Mouse (Mus musculus) inflammation-experienced regulatory T-cells, adult 6 months (primary cell): ENCODE results near the gene Fkbp11. TPM values are rescaled to one million over a fixed set of nuclear protein-coding genes. Genes with fewer than 3 reads are reported as not detected.

Experiments
- ATAC-seq: one replicate; pipeline ENCODE4 v1.8.0; 2017
- polyA plus RNA-seq, 3 experiments: library from polyadenylated mRNA; unstranded; fragments of 100-300 nt; shearing (Covaris generic); gene quantifications; one replicate each; pipeline ENCODE4 v1.2.1; 2017

The Fkbp11 gene
- polyA plus RNA-seq, 3 experiments from 2014 or later: 0.62 to 1.7 TPM; not detected in 1

GRCm38 (mm10) chr15:98738796-98739195 is 10.8 kb upstream of the Fkbp11 start:
- no peak for ATAC-seq

GRCm38 (mm10) chr15:98737881-98738280 is 9.9 kb upstream of the Fkbp11 start:
- no peak for ATAC-seq

GRCm38 (mm10) chr15:98736521-98736920 is 8.5 kb upstream of the Fkbp11 start:
- no peak for ATAC-seq

DNA sequence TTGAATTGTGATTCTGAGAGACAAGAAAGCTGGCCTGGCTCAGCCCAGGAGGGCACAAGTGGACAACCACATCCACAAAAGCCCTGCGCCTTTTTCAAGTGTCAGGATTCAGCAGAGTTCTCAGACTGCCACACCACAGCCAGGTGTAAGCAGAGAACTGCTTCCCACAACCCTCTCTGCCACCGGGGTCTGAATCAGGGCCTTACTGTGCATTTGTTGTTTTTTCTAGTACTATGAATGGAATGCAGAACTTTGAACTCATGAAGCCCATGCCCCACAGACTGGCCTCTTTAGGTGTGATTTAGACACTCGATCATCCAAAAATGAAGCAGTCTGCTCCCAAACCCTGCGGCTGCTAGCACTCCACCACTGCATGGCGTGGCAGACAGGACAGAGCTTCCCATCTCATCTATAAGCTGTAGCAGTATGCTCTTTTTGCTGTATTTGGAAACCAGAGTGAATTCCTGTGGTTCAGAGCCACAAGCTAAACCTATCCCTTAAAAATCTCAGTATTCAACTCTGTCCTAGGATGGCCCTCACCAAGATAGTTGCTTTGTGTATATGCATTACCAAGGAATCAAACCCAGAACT is 6.1 kb upstream of the Fkbp11 start:
- ATAC-seq: no peak

GRCm38 (mm10) chr15:98733370-98733769 is 5.4 kb upstream of the Fkbp11 start:
- no peak for ATAC-seq

GRCm38 (mm10) chr15:98732006-98732531 is 4.1 kb upstream of the Fkbp11 start:
- ATAC-seq: no peak

DNA sequence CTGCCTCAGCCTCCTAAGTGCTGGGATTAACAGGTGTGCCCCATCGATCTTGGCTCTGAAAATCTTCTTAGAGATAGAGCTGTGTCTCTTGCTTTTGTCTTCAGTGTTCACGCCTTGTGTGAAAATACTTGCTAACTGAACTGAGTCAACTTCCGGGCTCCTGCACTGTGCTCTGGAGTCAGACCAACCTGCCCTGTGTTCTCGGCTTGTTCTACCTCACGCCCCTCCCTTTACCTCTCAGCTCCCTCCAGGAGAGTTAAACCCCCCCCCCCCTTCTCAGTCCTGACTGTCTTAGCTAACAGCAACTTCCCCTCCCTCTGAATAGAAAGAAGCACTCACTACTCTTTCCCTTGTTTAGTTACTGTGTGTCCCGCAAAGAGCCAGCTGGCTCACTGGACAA is 2.8 kb upstream of the Fkbp11 start:
- ATAC-seq: peak; percentile 54

- ATAC-seq: no peak
These were observed 2.0 kb upstream of the Fkbp11 start for GRCm38 (mm10) chr15:98729791-98730545.

GRCm38 (mm10) chr15:98728366-98728765 is 368 bp upstream of the Fkbp11 start:
- no peak for ATAC-seq

- no peak for ATAC-seq
These were observed 1.3 kb downstream of the Fkbp11 start for GRCm38 (mm10) chr15:98726746-98727145.

DNA sequence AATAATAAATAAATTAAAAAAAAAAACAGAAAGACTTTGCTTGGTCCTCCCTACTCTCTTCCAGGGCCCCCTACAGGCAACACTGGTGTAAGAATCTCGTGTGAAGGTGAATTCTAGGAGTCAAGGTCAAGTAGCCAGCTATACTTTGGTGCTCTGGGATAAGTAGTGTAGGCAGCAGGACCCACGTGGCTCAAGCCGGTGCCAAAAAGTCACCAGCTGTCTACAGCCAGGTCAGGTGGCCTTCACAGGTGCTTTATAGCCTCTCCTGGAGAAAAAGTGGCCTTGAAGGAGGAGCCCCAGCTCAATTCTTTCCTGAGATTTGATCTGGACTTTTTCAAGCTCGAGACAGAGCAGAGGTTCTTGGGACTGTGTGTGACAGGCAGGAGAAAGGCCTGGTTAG is 1.9 kb downstream of the Fkbp11 start:
- ATAC-seq: no peak

DNA sequence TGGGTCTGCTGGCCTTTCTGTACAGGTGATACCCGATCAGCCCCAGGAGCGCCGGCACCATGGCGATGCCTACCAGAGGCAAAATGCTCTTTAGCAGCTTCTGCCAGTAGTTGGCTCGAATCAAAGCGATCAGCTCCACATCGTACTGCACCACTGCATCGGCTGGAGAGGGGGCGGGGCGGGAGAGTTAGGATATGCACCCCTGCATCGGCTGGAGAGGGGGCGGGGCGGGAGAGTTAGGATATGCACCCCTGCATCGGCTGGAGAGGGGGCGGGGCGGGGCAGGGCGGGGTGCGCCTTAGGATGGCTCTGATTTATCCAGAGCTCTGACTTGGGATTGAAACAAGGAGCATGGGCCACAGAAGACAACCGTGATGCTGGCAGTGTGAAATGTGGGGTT is 3.6 kb downstream of the Fkbp11 start:
- no peak for ATAC-seq

DNA sequence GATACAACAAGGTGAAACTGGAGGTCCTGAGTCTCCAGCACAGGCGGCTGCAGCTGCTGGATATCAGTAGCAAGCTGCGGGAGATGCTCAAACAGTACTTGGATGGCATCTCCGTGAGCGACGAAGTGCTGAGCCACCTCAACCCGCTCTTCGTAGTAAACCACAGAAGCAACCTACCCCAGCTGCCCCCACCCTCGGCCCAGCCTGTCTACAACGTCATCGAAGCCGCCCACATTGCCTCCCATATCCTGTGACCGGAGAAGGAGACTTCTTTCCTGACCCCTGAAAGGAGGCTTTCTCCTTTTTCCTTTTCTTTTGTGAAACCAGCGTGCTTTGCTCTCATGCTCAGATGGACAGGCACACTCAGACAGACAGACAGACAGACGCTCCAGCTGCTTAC is 5.1 kb downstream of the Fkbp11 start:
- peak; percentile 64 for ATAC-seq

GRCm38 (mm10) chr15:98722191-98722590 is 5.8 kb downstream of the Fkbp11 start:
- no peak for ATAC-seq

DNA sequence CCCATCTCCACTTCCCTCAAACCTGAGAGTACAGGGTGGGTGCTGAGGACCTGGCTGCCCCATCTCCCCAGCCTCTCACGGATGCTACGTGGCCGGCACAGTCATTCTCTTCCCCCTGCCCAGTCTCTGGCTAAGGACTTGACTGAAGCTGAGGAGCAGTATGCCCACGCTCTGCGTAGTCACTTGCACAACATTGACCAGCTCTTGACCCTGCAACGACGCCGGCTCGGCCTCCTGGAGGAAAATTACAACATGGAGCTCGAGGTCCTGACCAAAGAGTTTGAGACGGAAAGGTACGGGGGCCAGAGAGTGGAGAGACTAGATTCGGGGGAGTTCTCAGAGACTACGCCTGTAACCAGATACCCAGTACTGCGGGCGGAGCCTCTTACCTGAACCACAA is 10.7 kb downstream of the Fkbp11 start:
- ATAC-seq: no peak

DNA sequence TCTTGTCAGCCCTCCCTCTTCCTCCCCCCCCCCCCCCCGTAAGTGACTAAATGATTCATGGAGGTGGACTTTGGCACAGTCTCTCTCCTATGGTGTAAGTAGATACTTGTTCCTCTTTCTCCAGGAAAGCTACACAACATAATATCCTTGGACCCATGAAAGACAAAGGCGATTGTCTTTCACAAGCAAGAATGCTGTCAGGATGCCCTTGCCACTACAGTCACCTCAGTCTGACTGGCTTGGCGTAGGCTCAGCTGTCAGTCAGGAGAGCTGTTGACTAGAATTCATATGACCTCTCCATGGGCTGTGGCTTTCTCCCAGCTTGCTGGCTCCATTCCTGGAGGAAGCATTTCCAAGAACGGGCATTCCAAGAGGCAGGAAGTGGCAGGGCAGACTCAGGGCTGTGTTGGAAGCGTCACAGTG is 13.8 kb downstream of the Fkbp11 start:
- no peak for ATAC-seq

DNA sequence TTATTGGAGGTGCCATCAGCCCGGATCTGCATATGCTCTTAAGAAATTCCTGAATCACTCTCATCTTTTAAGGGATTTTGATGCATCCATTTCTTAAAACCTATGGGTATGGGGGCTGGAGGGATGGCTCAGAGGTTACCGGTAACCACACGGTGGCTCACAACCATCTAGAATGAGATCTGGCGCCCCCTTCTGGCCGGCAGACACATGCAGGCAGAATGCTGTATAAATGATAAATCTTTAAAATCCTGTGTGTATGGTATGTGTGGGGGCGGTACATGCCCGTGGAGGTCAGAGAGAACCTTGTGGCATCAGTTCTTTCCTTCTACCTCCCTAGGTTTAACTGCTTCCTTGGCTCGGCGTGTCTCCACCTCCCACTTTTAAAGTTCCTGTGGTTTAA is 17.6 kb downstream of the Fkbp11 start:
- ATAC-seq: peak; percentile 60

DNA sequence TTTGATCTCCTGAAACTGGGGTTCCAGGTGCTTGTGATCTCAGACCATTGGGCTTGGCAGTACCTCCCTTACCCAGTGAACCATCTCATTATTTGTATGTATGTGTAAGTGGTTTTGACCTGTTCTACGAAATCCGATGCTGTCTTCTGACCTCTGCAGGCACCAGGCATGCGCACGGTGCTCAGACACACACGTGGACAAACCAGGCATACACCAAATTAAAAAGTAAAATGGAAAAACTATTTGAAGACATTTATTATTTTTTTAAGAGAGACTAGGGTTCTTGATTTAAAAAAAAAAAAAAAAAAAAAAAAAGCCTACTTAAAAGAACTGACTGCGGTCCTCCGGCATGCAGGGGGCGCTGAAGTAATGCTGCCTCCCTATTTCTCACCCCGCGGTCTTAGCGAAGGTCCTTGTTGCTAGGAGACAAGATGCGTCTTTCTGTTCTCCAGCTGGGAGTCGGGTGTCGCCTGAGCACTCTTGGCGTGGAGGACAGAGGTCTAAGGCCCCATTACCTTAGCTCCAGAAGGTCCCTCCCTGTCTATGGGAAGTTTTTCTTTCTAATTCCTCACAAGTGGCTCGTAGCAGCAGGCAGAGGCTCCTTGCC is 20.1 kb downstream of the Fkbp11 start, which contains the start of gene Ccdc65:
TSS of gene Ccdc65 (plus strand) at position 442 of the 607 bp plus-strand sequence.
- ATAC-seq: peak; percentile 50

GRCm38 (mm10) chr15:98704312-98704711 is 23.7 kb downstream of the Fkbp11 start:
- no peak for ATAC-seq

DNA sequence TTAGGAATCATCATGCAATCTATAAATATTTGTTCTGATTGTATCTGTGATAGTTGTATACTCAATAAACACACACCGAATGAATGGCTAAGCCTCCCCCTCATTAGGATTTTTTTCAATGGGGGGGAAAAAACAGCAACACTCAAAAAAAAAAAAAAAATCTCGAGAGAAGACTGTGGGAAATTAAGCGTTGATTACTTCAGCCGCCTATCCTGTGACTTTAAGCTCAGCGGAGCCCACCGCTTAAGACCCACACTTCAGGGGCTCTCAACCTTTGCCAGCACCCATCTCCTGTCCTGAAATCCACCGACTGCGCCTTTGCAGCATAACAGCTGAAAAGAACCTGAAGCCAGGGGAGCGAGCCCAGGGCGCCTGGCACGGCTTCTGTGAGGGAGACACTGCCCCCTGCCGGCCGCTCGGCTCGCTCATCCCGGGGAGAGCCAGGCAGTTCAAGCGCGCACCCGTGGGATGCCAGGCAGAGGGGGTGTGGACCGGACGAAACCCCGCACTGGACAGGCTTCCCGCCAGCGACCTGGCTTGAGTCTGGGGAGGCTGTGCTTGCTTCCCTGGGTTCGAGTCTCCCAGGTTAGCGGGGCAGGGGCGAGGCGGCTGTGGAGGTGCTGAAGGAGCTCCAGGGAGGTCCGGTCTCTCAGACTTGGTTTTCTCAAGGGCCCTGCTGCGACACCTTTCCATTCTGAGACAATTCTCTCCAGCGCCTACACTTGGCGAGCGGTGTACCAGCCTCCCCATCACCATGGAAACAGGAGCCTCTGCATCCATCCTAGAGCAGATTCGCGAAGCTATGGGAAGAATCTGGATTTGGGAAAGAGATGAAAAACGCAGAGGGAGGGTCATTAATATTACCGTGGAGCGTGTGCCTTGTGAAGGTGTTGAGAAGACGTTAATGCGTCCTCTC is 28.6 kb downstream of the Fkbp11 start:
- ATAC-seq: peak; percentile 69

GRCm38 (mm10) chr15:98696216-98696615 is 31.8 kb downstream of the Fkbp11 start:
- ATAC-seq: no peak

DNA sequence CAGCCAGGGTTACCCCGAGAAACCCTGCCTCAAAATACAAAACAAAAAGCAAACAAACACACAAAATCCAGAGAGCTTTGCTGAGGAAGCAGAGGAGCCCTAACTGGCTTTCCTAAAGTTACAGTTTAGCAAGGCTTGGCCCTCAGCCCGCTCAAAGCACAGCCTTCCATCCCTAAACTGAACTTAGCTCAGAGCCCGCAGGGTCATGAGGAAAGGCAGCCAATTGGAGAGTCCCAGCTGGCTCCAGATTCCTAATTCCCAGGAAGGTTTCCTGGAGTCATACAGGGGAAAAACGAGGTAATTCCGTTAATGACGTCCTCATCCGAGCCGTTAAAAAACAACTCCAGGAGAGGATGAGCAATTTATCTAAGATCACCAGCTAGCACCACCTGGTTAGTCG is 32.3 kb downstream of the Fkbp11 start:
- ATAC-seq: no peak
